Mouse (Mus musculus): ENCODE results near the gene Crbn. TPM values are rescaled to one million over a fixed set of nuclear protein-coding genes. Genes with fewer than 3 reads are reported as not detected.
A peak's percentile ranks its signal among the peaks of the same experiment; 100 is the strongest.

Gene Crbn
- polyA plus RNA-seq (2016; fragmentation: Nextera tagmentation; extraction: Ambion mirVana): 30.2 and 36.1 TPM in 2 replicates

DNA sequence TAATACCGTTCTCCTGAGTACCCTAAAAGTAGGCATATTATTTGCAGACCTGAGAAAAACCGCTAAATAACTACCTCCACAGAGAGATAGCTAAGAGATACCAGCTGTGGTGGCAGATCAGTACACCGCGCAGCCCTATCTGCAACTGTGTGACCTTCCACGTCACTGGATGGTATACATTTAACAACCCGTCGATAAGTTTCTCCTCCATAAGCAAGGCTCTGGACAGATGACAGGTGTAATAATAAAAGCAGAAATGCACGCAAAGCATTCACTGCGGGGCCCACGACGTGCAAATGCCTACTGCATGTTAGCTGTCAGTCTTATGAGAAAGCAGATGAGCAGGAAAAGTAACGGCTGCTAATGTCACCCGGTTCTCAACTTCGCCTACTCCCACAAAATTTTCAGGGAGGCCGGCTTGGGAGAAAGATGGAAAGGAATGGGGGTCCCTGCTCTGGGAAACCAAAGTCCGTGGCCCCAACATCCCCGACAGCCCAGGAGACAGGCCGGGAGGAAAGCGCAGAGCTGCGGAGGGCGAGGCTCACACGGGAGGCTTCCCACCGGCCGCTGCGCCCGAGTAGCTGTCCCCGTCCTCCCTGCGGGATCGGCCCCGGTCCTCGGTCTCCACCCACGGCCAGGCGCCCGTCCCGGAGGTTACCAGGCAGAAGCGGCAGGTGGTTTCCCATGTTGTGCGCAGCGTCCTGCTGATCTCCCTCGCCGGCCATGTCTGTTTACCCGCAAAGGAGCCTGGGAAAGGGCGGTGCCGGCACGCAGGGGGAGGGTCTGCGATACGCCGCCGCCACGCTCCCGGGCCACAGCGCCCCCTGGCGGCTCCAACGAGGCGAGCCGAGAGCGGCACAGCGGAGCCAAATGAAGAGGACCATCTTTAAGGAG, at the start of gene Crbn:
Crbn (minus strand) TSS at position 745 of the 894 bp plus-strand sequence.
- Histone ChIP-seq H3K4me3 (peak within 1 kb of the TSS; percentile 75), H3K27ac (peak within 1 kb of the TSS; percentile 87), H3K27me3 (ENCODE audit: insufficient read depth, poor library complexity, severe bottlenecking) (no peaks in the 10 kb centered on the region), H3K36me3 (peaks cover 8% of the 10 kb centered on the region), H3K4me1 (peaks cover 10% of the 10 kb centered on the region; the same call in 1 of the 2 replicates), H3K9me3 (no peaks in the 10 kb centered on the region)
- 2% methylated on average over 57 of the region's 57 CpGs for WGBS
- peak; percentile 93 for DNase-seq (ENCODE audit: low spot score)

DNA sequence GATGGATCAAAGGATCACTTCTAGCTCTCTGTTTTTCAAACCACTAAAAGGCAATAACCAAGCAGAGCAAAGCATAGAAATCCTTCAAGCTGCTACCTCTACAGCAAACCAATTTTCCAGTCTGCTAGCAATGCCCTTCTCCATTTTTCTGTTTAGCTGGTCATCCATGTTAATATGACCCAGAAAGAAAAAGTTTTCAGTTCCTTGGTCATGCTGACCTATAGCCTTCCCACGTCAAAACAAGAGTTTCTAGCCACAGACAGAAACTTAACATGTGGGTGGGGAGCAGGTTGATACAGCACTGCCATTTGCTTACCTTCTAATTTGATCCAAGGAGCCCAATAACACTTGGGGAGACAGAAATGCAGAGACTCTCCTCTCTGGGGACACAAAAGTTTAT, 40.3 kb upstream of the Crbn start:
- DNase-seq (ENCODE audit: low spot score): no peak
- H3K4me3 ChIP-seq: no peak overlapping the region
- H3K27ac ChIP-seq: no peak overlapping the region
- H3K9me3 ChIP-seq: no peaks in the 10 kb centered on the region
- 64% methylated on average over 1 of the region's 1 CpGs for WGBS
- H3K27me3 ChIP-seq (ENCODE audit: insufficient read depth, poor library complexity, severe bottlenecking): no peaks in the 10 kb centered on the region
- no peaks in the 10 kb centered on the region for H3K36me3 ChIP-seq
- H3K4me1 ChIP-seq: no peaks in the 10 kb centered on the region

DNA sequence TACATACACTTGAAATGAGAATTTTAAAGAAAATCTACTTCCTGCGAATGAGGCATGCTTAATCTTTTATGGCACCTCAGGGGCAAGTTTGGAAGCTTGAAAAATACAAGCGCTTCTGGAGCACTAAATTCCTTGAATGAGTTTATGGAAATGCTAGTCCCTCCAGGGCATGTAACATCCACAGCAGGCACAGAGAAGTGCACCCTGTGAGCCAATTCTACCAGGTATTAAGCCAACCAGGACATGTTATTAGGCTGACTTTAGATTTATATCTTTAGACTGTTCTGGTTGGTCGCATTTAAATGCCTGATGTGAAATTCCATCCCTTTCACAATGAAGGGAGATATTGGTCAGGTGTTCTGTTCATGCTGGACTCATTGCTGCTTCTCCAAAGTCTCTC, 38.2 kb upstream of the Crbn start:
- Histone ChIP-seq H3K27me3 (ENCODE audit: insufficient read depth, poor library complexity, severe bottlenecking) (no peaks in the 10 kb centered on the region), H3K4me1 (no peaks in the 10 kb centered on the region), H3K27ac (no peak overlapping the region), H3K4me3 (no peak overlapping the region), H3K9me3 (no peaks in the 10 kb centered on the region), H3K36me3 (no peaks in the 10 kb centered on the region)
- DNase-seq (ENCODE audit: low spot score): no peak
- 73% methylated on average over 3 of the region's 3 CpGs for WGBS

DNA sequence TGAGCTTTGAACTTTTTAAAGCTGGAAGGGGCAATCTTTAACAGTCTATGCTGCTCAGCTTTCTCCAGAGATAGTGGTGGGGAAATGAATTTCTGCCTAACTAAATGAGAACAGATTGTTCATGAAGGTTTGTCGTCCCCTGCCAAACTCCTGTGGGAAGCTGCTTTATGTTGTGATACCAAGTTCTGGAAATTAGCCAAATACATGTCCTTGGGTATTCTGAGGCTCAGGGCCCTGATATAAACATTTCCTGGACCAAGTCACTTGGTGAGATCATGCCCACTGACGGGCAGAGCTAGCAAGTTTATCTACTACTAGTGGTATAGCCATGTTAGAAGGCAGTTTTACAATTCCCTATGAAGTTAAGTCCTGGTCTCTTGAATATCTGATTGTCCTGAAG, 35.4 kb upstream of the Crbn start:
- no peak overlapping the region for H3K4me3 ChIP-seq
- H3K9me3 ChIP-seq: no peaks in the 10 kb centered on the region
- no peak overlapping the region for H3K27ac ChIP-seq
- no peaks in the 10 kb centered on the region for H3K36me3 ChIP-seq
- H3K4me1 ChIP-seq: no peaks in the 10 kb centered on the region
- no peak for DNase-seq (ENCODE audit: low spot score)
- 59% methylated on average over 2 of the region's 2 CpGs for WGBS
- H3K27me3 ChIP-seq (ENCODE audit: insufficient read depth, poor library complexity, severe bottlenecking): no peaks in the 10 kb centered on the region

DNA sequence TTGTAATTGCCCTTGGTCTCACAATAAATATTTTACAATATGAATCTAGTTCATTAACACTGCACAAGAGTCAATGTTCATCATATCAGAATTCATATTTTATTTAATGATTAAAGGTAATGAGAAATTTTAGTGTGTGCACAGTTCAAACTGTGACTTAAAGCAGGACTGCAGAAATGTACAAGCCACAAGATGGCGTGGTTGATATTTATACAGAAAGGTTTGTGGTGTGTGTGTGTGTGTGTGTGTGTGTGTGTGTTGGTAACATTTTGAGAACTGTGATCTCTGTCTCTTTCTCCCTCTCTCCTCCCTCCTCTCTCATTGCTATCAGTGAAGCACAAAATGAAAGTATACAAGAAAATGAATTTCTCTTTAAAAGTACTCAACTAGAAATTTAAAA, 22.5 kb upstream of the Crbn start:
- H3K4me1 ChIP-seq: no peaks in the 10 kb centered on the region
- no peak for DNase-seq (ENCODE audit: low spot score)
- no peaks in the 10 kb centered on the region for H3K27me3 ChIP-seq (ENCODE audit: insufficient read depth, poor library complexity, severe bottlenecking)
- WGBS: 51% methylated on average over 1 of the region's 1 CpGs
- H3K36me3 ChIP-seq: no peaks in the 10 kb centered on the region
- no peaks in the 10 kb centered on the region for H3K9me3 ChIP-seq
- no peak overlapping the region for H3K4me3 ChIP-seq
- no peak overlapping the region for H3K27ac ChIP-seq

DNA sequence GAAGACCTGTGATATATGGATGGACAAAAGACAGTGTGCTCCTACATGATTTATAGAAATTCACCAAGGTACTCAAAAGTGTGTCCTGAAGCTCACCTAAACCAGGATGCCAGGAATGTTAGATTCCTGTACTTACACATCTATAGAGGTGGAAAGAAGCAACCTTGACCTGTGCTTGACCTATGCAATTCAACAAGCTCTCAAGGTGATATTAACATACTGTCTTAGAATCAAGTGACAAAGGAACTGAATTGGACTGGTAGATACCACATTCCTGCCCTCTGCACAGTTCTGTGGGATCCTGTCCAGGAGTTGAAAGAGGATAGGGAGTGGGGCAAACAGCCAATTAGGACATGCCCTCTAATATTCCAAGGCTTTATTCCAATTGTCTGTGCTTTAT, 20.7 kb upstream of the Crbn start:
- Histone ChIP-seq H3K36me3 (no peaks in the 10 kb centered on the region), H3K9me3 (no peaks in the 10 kb centered on the region), H3K4me3 (no peak overlapping the region), H3K27ac (no peak overlapping the region), H3K4me1 (no peaks in the 10 kb centered on the region), H3K27me3 (ENCODE audit: insufficient read depth, poor library complexity, severe bottlenecking) (no peaks in the 10 kb centered on the region)
- DNase-seq (ENCODE audit: low spot score): no peak

DNA sequence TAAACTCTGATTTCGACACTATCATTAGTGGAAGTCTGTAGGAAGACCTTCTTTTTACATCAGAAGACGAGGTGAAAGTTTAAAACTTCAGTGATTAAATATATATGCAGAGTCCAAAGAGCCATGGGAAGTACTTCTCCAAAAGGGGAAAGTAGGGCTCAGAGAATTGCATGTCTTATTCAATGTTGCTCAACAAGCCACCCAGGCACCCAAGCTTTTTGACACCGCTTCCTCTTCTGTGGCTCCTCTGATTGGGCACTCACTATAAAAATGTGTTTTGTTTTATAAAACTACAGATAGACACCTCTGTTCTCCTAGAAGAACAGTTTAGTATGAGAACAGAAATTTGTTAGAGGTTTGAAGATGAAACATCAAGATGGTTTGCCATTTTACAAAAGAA, 20.0 kb upstream of the Crbn start:
- WGBS: 68% methylated on average over 3 of the region's 3 CpGs

DNA sequence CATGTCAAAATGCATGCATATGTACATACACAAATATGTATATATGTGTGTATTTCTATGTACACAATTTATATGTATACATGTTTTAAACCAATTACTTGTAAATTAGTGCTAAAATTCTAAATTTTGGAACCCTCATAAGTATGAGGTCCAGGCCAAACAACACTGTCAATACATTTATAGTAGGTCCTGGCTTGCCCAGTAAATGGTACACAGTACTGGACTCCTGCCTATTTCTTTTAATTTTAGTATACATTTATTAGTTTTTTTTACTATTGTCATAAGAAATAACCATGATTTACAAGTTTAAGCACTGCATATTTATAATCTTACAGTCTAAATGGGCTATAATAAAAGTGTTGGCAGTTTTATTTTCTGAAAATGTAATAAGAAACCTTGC, 19.4 kb upstream of the Crbn start:
- no peaks in the 10 kb centered on the region for H3K9me3 ChIP-seq
- no peak overlapping the region for H3K27ac ChIP-seq
- no peaks in the 10 kb centered on the region for H3K4me1 ChIP-seq
- DNase-seq (ENCODE audit: low spot score): no peak
- no peaks in the 10 kb centered on the region for H3K36me3 ChIP-seq
- no peaks in the 10 kb centered on the region for H3K27me3 ChIP-seq (ENCODE audit: insufficient read depth, poor library complexity, severe bottlenecking)
- no peak overlapping the region for H3K4me3 ChIP-seq

More for the DNA sequence above, 20.0 kb upstream of the Crbn start:
- H3K4me1 ChIP-seq: no peaks in the 10 kb centered on the region
- H3K27ac ChIP-seq: no peak overlapping the region
- no peak for DNase-seq (ENCODE audit: low spot score)
- no peak overlapping the region for H3K4me3 ChIP-seq
- no peaks in the 10 kb centered on the region for H3K36me3 ChIP-seq
- no peaks in the 10 kb centered on the region for H3K27me3 ChIP-seq (ENCODE audit: insufficient read depth, poor library complexity, severe bottlenecking)
- H3K9me3 ChIP-seq: no peaks in the 10 kb centered on the region

DNA sequence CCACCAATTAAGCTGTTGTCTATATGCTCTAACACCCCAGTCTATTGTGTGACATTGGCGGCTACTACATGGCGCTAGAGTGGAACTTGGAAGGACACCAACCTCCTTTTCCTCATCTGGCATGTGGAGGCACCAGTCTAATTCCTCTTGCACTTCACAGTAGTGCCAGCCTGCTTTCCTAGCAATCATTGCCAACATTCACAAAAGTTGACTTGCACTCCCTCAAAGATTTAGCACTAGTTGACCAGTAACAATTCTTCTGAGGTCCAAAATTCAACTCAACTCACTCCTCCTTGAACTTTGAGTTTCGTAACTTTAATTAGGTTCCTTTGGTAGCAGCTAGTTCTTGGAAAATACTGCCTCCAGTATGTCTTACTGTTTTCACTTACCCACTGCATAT, 10.8 kb upstream of the Crbn start:
- Histone ChIP-seq H3K27ac (no peak overlapping the region), H3K4me3 (no peak overlapping the region), H3K36me3 (no peaks in the 10 kb centered on the region), H3K9me3 (no peaks in the 10 kb centered on the region), H3K4me1 (no peaks in the 10 kb centered on the region), H3K27me3 (ENCODE audit: insufficient read depth, poor library complexity, severe bottlenecking) (no peaks in the 10 kb centered on the region)
- WGBS: 85% methylated on average over 3 of the region's 3 CpGs
- no peak for DNase-seq (ENCODE audit: low spot score)

DNA sequence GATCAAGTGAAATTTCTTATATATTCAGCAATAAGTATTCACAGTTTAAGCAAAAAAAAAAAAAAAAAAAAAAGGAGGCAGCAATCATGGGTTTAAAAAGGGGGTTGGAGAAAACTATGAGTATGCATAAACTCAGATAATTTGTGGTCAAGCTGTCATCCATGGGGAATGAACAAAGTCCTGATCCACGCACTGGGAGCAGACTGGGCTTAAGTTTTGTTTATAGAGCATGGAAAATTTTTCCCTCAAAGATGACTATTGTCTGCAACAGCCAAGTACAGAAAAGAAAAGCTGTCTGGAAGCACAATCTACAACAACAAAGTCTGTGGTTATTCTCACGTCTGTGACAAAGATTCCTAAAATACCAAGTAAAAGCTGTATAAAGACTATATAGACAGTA, 9.3 kb upstream of the Crbn start:
- Histone ChIP-seq H3K27ac (no peak overlapping the region), H3K36me3 (no peaks in the 10 kb centered on the region), H3K4me1 (no peaks in the 10 kb centered on the region), H3K4me3 (no peak overlapping the region), H3K27me3 (ENCODE audit: insufficient read depth, poor library complexity, severe bottlenecking) (no peaks in the 10 kb centered on the region), H3K9me3 (no peaks in the 10 kb centered on the region)
- 70% methylated on average over 2 of the region's 2 CpGs for WGBS
- DNase-seq (ENCODE audit: low spot score): no peak

DNA sequence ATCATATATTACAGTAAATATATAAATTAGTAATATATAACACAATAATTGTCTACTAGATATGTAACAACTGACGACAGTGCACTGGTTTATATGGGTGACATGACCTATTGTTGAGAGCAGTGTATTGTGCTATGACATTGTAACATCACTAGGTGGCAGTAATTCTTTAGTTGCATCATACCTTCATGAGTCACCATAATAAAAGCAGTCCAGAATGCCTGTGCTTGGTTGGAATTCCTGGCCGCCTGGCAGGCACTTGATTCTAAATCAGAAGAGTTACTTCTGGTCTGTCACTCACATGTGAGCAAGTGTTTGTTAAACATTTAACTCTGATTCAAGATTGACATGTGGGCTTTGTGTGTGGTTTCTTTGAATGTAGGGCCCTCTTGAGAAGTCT, 5.0 kb upstream of the Crbn start:
- Histone ChIP-seq H3K4me1 (0 out of 2 replicates have a peak, but pooled peaks cover 1% of the 10 kb centered on the region), H3K4me3 (no peak overlapping the region), H3K27me3 (ENCODE audit: insufficient read depth, poor library complexity, severe bottlenecking) (no peaks in the 10 kb centered on the region), H3K27ac (no peak overlapping the region), H3K9me3 (no peaks in the 10 kb centered on the region), H3K36me3 (no peaks in the 10 kb centered on the region)
- WGBS: 32% methylated on average over 2 of the region's 2 CpGs
- DNase-seq (ENCODE audit: low spot score): no peak

DNA sequence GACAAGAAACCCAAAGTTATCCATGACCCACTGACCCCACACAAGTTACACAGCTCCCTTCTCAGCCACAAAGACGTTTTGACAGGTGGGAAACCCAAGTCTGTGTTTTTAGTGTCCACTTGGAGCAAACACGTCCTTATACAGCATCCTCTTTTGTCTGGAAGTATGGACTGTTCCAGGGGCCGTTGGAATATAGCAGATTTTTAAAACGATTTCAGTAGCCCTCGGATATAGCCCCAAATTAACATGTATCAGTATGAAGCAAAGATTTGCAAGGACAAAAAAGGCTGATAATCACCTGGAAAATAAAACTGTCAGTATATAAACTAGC, 315 bp upstream of the Crbn start:
- peaks cover 1% of the 10 kb centered on the region; the same call in 1 of the 2 replicates for H3K36me3 ChIP-seq
- no peak overlapping the region for H3K27ac ChIP-seq
- no peaks in the 10 kb centered on the region for H3K9me3 ChIP-seq
- H3K4me3 ChIP-seq: peak overlapping the region; percentile 75
- 57% methylated on average over 5 of the region's 5 CpGs for WGBS
- no peak for DNase-seq (ENCODE audit: low spot score)
- peaks cover 10% of the 10 kb centered on the region; the same call in 1 of the 2 replicates for H3K4me1 ChIP-seq
- H3K27me3 ChIP-seq (ENCODE audit: insufficient read depth, poor library complexity, severe bottlenecking): no peaks in the 10 kb centered on the region

DNA sequence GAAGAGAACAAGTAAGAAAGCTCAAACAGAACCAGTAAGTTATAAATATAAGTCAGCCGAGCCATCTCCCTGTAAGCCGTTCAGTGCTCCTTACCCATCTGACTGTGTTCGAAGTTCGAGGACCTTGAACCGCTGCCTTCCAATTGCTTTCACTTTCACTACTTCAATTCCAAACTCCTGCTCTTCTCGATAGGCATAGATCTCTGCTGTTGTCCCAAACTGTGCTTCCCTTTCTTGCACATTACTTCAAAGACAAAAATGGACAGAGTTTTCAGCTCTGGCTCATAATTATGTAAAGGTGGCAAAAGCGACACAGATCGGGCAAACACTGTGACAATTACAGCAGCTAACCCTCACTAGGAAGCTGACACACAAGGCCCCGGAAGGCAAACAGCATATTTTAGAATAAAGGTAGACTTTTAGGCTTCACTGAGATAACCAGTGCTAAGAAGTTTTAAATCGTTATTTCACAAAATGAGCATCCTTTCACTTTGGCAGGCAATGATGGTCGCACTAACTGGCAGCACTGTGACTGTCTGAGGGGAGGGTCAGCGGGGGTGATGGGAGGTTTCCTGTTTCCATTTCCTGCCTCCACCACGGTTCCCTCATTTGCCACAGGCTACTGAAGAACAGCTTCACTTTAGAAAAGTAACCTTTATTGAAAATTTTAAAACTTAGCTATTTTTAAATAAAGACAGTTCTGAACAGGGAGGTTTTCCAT, 5.6 kb downstream of the Crbn start:
- Histone ChIP-seq H3K36me3 (peaks cover 33% of the 10 kb centered on the region), H3K27me3 (ENCODE audit: insufficient read depth, poor library complexity, severe bottlenecking) (no peaks in the 10 kb centered on the region), H3K27ac (no peak overlapping the region), H3K4me3 (no peak overlapping the region), H3K4me1 (peaks cover 7% of the 10 kb centered on the region; the same call in 1 of the 2 replicates), H3K9me3 (no peaks in the 10 kb centered on the region)
- DNase-seq (ENCODE audit: low spot score): no peak
- WGBS: 89% methylated on average over 13 of the region's 13 CpGs

All from heart, embryonic 10.5 days (tissue).